Mouse (Mus musculus) natural killer cell, adult 2 months (primary cell): ENCODE data around the gene Kremen1.
A peak's percentile ranks its signal among the peaks of the same experiment; 100 is the strongest.

Source experiments
- DNase-seq, 2 experiments: peaks; one replicate each; pipeline ENCODE4 v3.0.0; 2022; ENCODE audit warnings: low spot score in 2 of 2

Gene Kremen1

GRCm38 (mm10) chr11:5265764-5266163 lies 4.4 kb upstream of the Kremen1 start:
- DNase-seq, result no peak

GRCm38 (mm10) chr11:5263078-5263730 lies 1.8 kb upstream of the Kremen1 start:
- no peak for DNase-seq

- DNase-seq, result peak; percentile 33
Measured at GRCm38 (mm10) chr11:5260942-5261459, 357 bp downstream of the Kremen1 start.

GRCm38 (mm10) chr11:5259944-5260598 lies 1.3 kb downstream of the Kremen1 start:
- DNase-seq, result peak in 1 of 2 experiments; percentile 10

- no peak for DNase-seq
Measured at GRCm38 (mm10) chr11:5258036-5258435, 3.3 kb downstream of the Kremen1 start.

GRCm38 (mm10) chr11:5257151-5257862 lies 4.1 kb downstream of the Kremen1 start:
- no peak for DNase-seq

- no peak for DNase-seq
Measured at GRCm38 (mm10) chr11:5255509-5256014, 5.8 kb downstream of the Kremen1 start.

GRCm38 (mm10) chr11:5254016-5254415 lies 7.3 kb downstream of the Kremen1 start:
- DNase-seq, result no peak

- peak in 1 of 2 experiments; percentile 12 for DNase-seq
Measured at GRCm38 (mm10) chr11:5253528-5253927, 7.8 kb downstream of the Kremen1 start.

- no peak for DNase-seq
Measured at GRCm38 (mm10) chr11:5252727-5253126, 8.6 kb downstream of the Kremen1 start.

GRCm38 (mm10) chr11:5251112-5251511 lies 10.2 kb downstream of the Kremen1 start:
- no peak for DNase-seq

GRCm38 (mm10) chr11:5248200-5248599 lies 13.2 kb downstream of the Kremen1 start:
- no peak for DNase-seq

GRCm38 (mm10) chr11:5245431-5245830 lies 15.9 kb downstream of the Kremen1 start:
- DNase-seq, result no peak

- no peak for DNase-seq
Measured at GRCm38 (mm10) chr11:5244749-5245130, 16.6 kb downstream of the Kremen1 start.

GRCm38 (mm10) chr11:5243812-5244748 lies 17.3 kb downstream of the Kremen1 start:
- no peak for DNase-seq

- DNase-seq, result no peak
Measured at GRCm38 (mm10) chr11:5243208-5243607, 18.1 kb downstream of the Kremen1 start.

GRCm38 (mm10) chr11:5242158-5242557 lies 19.2 kb downstream of the Kremen1 start:
- DNase-seq, result no peak

- no peak for DNase-seq
Measured at GRCm38 (mm10) chr11:5239706-5240690, 21.4 kb downstream of the Kremen1 start.

GRCm38 (mm10) chr11:5219910-5220447 lies 41.4 kb downstream of the Kremen1 start:
- no peak for DNase-seq

- peak; percentile 25 to 53 for DNase-seq
Measured at GRCm38 (mm10) chr11:5219371-5219770, 42.0 kb downstream of the Kremen1 start.
